Mouse (Mus musculus) frontal cortex, postnatal 10 days (tissue): ENCODE results near the gene Kdm5a.

Experiments
- DNase-seq, 2 experiments: peaks; one replicate each; pipeline ENCODE4 v3.0.0; 2022; ENCODE audit warnings: low spot score in 2 of 2, mixed read lengths in 1 of 2

The Kdm5a gene

DNA sequence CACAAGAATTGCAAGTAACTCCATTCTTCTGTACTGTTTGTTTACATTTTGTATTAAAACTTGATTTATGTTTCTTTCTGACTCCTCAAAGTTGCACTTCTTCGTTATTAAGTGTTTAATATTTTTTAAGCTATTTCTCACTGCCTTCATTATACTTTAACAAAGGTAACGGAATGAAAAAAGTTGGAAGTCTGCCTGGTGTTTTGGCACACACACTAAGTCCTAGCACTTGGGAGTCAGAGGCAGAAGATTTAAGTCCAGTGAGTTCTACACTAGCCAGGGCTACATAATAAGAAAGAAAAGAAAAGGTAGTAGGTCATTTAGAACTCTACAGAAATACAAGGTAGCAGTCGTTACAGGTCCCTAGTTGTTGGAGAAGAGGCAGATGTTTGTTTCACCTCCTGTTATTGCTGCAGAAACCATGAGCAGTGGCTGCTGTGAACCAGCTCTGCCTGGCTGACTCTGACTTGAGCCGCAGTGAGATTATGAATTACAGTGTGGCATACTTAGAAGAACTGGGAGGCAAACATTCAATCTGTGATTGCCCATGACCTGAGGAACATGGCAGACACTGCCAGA lies 78.3 kb downstream of the Kdm5a start:
- no peak for DNase-seq

DNA sequence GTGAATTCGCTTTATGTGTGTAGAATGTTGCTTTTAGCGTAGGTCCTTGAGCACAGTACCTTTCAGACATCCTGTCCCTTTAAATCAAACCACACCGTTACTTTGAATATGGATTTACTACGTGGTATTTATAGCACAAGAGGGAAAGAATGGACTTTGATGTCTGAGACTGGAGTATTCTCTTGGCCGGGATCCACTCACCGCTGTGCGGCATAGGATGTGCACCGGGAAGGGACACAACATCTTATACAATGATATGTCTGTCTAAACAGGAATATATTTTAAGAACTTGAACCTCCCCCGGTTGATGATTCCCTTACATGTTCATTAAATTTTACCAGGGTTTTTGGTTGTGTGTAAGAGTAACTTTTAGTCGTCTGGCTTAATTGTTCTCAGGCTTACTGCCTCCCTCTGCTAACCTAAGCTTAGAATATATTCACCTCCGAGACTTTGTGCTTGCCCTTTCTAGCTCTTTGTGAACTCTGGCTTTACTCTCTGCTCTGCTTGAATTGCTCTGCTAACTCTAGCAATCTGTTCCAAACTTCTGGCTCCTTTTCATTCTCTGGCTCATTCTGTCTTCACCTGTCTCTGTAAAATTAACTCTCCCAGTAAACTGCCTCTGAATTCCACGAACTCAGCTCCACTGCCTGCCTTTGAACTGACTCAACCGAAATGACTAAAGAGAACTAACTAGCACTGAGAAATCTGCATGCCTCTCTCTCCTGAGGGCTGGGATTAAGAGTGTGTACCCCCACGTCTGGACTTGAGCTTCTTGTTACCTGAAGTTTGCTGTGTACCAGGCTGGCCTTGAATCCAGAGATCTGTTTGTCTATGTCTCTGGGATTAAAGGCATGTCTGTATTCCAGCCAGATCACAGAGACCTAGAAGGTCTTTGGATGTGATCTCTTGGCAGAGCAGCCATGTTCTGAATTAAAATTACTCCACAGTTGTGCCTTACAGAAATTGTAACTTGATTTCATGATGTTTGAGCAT lies 79.7 kb downstream of the Kdm5a start:
- no peak for DNase-seq

DNA sequence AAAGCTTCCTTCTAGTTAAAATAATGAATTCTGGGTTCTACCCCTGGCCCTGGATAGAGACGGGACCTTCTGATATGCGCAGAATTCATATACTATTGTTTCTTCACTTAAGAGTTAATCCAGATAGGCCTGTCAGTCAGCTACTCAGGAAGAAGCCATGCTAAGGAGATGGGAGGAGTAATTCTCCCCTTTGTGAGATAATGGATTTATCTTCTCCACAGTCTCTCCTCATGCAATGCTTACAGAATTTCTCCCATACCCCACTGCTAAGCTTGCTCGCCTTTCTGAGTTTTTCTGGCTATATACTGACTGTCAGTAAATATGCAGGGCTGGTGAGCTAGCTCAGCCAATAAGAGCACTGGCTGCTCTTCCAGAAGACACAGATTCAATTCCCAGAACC lies 86.3 kb downstream of the Kdm5a start:
- DNase-seq = no peak

DNA sequence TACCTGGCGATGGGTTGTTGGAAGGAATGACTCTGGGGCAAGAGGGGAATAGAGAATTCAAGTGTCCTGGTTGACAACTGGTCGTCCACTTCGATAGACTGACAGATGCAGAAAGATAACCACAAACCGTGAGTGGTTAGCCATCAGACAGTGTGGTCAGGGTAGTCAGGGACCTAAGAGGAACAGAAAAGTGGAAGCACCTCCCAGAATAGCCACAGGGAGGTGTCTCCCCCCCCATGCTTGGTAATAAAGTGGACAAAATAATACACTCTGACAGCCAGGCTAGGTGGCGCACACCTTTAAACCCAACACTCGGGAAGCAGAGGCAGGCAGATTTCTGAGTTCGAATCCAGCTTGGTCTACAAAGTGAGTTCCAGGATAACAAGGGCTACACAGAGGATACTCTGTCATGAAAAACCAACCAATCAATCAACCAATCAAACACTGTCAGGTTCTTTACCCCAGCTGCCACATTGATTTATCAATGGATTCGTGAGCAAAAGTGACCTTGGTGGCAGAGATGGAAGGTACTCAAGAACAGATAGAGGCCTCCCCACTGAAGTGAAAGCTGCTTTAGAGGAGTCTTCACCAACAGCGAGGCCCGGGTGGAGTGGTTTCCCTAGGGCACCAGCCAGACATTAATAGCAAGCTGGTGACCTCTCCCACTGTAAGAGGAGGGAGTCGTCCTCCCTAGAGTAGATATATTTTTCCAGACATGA lies 88.6 kb downstream of the Kdm5a start:
- no peak for DNase-seq

DNA sequence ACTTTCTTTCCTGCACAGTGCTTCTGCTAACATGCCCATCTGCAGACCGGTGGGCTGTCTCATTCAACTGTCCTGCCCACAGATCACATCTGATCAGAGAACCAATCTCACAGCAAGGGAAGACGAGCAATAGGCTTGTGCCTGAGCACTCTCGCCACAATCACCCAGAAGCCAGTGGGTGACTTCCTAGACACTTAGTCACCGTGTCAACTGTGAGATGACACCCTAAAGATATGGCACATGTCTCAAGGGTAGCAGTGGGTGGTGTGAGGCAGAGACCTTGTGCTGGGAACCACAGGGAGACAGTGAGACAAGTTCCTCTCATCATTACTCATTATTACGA lies 89.2 kb downstream of the Kdm5a start:
- DNase-seq = no peak

DNA sequence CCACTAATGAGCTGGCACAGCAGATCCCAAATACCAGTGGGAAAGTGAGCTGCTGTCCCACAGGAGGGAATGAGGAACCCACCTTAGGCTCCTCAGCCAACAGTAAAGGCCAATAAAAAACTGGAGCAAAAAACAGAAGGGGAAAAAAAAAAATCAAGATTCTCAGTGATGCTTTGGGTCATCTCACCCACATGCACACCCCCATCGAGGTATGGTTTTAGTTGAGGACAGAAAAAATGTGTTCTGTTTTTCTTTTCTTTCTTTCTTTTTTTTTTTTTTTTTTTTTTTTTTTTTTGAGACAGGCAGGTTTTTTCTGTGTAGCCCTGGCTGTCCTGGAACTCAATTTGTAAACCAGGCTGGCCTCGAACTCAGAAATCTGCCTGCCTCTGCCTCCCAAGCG lies 89.6 kb downstream of the Kdm5a start:
- DNase-seq = no peak

DNA sequence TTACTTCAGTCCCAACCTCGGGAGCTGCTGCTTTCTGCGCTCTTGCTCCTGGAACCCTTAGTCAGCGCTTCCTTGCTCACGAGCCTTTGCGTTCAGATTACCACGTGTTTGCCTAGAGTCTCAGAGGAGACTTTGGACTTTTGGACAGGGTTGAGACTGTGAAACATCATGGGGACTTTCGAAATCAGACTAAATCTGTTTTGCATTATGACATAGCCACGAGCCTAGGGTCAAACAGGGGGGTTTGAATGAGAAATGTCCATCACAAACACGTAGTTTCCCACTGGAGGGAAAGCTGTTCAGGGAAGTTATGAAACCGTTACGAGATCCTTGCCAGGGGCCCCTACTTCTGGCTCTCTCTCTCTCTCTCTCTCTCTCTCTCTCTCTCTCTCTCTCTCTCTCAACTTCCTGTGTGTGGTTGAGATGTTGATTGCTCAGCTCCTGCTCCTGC lies 90.7 kb downstream of the Kdm5a start:
- DNase-seq = no peak

DNA sequence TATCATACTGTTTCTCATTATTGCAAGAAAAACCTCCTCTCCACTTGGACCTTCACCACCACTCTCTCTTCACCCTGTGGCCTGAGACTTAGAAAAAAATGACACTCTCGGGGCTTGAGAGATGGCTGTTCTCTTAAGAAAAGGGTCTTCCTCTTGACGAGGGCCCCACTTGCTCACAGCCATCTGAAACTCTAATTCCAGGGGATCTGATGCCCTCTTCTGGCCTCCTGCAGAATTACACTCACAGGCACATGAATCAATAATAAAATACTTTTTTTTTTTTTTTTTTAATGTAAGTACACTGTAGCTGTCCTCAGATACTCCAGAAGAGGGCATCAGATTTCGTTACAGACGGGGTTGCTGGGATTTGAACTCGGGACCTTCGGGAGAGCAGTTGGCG lies 93.2 kb downstream of the Kdm5a start:
- DNase-seq = no peak

DNA sequence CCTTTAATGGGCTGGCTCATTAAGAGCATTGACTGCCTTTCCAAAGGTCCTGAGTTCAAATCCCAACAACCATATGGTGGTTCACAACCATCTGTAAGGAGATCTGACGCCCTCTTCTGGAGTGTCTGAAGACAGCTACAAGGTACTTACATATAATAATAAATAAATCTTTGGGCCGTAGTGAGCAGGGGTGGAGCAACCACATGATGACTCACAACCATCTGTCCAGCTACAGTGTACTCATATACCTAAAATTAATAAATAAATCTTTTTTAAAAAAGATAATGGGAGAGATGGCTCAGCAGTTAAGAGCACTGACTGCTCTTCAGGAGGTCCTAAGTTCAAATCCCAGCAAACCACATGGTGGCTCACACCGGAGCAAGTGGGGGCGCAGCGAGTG lies 93.8 kb downstream of the Kdm5a start:
- DNase-seq = no peak

DNA sequence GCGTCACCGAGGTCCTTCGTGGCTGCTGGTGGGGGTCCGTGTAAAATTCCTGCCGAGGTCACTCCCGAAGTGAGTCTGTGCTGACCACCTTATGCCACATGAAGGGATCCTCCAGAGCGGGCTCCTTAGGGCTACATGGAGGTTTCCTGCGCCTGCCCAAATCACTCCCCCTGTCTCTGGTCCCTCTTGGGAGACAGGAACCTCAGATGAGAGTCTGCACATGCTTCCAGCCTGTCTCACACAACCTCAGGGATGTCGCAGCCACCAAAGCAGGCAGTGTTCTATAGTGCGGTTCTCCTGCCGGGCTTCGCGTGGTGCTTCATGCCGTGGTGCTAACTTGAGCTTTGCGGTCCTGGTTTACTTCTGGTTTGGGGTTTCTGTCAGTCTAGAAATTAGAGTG lies 97.3 kb downstream of the Kdm5a start:
- no peak for DNase-seq

DNA sequence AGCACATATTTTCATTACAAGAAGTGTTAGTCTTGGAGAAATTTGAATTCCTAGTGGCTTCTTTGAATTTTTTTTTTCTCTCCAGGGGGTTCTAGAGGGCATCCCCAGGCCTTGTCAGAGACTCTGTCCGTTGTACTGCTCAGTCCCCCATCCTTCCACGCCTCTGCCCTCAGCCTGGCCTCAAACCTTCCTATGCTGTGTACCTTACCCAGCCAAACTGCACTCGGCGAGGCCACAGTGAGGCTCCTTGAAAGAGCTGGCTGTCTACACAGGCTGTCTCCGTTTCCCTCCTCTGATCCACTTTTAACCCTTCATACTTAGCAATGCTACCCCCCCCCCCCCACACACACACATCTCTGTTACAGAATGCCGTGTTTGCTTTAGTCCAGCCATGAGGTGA lies 98.3 kb downstream of the Kdm5a start:
- DNase-seq = no peak

DNA sequence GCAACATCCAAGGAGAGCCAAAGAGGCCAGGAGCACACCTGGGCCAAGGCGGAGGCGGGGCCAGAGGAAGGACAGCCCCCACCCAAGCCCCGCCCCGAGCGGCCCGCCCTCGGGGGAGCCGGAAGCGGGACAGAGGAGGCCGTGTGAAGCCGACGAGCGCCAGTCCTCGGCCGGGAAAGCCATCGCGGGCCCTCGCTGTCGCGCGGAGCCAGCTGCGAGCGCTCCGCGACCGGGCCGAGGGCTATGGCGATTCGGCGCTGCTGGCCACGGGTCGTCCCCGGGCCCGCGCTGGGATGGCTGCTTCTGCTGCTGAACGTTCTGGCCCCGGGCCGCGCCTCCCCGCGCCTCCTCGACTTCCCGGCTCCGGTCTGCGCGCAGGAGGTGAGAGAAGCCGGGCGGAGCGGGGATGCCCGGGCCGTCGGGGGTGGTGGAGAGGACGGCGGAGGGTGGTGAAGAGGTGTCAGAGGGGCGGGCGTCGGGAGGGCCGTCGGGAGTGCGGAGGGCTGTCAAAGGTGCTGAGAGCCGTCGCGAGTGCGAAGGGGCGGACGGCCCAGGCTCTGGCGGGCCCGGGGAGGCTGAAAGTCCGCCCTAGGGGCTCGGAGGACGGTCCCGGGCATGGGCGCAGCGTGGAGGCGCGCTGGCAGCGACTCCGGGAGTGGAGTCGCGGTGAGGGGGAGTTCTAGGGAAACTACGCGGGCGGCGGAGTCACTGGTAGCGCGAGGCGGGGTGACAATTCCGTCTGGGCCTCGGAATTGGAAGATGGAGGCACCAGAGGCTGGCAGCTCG lies 99.4 kb downstream of the Kdm5a start, which contains the start of gene Il17ra:
TSS of gene Il17ra (plus strand) at position 162 of the 786 bp plus-strand sequence.
- DNase-seq = peak in 1 of 2 experiments; percentile 43

DNA sequence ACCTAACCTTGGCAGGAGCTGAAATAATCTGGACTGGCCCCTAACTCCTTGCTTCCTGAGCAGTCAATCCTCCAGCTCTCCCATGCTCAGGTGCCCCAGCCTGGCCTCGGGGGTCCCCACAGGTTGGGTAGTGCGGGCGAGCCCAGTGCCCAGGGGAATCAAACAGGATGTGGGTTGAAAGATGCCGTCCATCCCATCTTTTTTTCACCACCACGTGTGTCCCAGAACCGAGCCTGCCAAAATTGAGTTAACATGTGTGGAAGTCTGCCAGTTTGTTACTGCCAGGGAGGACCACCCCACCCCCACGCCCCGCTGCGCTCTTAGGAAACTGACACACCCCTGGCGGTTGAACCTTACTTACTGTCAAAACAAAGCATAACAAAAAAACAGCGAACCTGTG lies 100.0 kb downstream of the Kdm5a start:
- no peak for DNase-seq

DNA sequence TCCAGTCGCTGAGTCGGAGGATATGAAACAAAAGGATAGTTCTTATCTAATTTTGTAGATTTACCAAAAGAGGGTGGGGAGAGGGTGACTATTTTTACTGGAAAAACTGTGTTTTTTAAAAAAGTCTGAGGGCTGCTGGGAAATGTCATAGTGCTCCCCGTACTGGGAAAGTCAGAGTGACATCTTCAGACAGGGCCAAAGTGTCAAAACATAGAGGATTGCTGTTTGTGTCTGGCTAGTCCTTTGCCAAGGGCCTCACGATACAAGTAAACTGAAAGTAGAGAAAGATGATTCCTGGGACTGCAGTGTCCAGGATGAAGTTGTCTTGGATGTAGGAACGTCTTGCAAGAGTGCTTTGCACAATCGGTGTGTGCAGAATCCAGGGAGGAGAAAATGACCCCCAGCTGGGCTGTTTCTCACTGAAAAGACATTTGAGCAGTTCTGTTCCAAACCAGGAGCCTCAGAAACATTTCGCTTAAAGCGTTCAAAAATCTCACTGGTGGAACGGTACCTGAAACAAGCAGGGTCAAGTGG lies 100.5 kb downstream of the Kdm5a start:
- no peak for DNase-seq

DNA sequence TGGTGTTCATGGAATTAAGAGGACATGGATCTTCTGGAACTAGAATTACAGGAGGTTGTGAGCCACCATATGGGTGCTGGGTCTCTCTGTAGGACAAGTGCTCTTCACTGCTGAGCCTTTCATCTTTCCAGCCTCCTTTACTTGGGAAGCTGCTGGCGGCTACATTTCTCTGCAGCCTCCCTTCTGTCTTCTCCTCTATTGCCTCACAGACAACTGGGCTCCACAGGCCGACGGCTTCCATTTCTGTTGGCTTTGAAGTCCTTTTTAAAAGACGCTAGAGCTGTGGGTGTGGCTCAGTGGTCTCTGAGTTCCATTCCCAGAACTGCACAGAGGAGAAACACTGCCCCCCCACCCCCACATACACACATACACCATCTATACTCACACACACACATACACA lies 101.5 kb downstream of the Kdm5a start:
- no peak for DNase-seq

DNA sequence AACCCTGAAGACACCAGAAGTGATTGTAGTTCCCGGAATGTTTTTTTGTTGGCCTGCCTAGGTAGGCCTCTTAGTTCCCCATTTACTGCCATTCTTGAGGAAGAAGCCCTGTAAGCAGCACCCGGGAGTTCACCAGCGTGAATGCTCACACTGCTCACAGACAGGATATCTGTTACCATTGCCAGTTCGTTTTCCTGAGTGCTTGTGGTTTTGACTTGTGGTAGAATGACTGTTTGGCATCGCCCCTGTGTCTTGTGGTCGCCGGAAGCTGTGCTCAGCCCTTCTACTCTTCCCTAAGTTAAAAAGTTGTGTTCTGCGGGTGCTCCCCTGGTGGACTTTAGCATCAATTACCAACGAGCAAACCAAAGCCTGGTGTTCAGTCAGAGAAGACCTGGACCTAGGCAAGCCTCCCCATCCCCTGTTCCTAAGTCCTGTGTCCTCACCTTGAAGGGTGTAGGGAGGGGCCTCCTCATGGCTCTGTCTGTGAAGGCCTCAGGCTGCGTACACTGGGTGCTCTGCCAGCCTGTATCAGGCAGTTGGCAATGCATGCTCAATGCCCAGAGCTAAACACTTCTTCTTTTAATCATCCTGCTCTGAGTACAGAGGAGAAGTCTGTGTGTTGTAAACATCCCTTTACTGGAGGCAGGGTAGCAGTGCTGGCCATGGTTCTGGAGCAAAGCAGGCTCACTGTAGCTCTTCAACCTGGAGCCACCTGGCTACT lies 102.8 kb downstream of the Kdm5a start:
- no peak for DNase-seq

DNA sequence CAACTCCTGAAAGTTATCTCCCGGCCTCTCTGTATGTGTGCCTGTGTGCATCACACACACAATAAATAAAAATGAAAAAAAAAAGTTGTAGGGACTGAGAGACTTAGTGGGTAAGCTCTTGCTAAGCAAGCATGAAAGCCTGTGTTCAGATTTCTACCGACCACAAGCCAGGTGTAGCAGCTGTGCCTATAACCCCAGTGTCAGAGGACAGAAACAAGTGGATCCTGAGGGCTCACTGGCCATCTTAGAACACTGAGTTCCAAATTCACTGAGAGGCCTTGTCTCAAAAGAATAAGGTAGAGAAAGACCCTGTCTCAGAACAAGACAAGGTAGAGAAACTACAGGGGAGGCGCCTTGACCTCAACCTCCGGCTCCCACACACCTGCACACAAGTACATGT lies 104.3 kb downstream of the Kdm5a start:
- no peak for DNase-seq

DNA sequence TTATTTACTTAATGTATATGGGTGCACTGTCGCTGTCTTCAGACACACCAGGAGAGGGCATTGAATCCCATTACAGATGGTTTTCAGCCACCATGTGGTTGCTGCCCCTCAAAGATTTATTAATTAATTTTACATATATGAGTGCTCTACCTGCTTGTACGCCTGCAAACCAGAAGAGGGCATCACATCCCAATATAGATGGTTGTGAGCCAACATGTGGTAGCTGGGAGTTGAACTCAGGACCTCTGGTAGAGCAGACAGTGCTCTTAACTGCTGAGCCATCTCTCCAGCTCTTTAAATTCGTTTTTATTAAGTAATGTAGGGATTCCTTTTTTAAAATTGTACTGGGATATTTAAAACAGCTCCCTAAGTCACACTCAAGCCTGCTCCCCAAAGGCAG lies 105.3 kb downstream of the Kdm5a start:
- DNase-seq = no peak

DNA sequence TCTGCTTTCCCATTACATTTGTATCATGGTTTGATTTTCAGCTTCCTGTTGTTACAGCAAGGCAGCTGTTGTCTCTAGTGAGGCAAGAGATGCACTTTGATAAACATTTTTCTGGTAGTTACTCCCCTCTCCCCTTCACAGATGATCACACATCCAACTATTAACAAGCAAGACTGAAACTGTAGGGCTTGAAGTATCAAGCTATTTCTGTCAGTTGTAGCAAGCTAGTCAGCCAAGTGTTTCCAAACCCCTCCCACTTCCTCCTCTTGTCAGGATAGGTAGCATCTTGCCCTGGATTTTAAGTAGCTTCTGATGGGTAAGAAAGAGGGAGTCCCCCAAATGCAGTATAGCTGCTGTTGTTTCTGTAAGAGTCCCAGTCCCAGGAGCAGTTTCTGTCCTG lies 105.8 kb downstream of the Kdm5a start:
- DNase-seq = no peak

DNA sequence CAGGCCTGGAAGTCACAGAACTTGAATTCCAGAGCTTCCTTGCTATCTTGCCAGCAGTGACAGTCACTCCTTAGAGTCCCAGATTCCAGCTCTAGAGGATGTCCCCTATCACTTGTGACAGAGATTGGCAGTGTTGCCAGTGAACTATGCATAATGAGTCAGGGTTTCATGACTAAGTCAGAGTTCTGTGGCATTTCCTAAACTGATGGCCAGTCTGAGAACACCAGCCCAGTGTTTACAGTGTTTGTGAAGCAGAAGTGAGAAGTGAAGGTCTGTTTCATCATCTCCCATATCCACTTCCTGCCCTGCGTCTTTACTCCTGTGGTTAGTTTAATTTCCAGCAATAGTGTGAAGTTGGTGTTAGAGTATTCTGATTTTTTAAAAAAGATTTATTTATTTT lies 106.7 kb downstream of the Kdm5a start:
- no peak for DNase-seq

DNA sequence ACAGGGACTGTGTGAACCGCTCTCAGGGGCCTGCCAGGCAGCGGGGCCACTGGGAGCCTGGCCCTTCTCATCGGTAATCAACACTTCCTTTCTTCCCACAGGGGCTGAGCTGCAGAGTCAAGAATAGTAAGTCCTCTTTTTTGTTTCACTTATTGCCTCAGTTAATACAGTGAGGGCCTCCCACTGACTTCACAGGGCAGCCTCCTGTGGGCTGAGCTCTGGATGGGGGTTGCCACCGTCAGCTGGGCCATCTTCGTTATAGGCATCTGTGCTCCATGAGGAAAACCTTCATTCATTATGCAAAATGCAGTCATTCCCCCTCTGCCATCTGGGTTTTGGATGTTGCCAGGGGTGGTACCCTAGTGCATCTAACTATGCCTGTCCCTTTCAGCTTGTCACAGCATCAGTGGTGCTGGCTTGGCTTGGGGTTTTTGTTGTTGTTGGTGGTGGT lies 108.1 kb downstream of the Kdm5a start:
- DNase-seq = no peak
